Mouse (Mus musculus): Measurements from ENCODE around the gene Cdk7.

Cdk7 gene

GRCm38 (mm10) chr13:100728086-100728485, 2.7 kb downstream of the Cdk7 start:
- DNase-seq (ENCODE audit: extremely low read depth, low read depth), result no peak

GRCm38 (mm10) chr13:100725194-100725593, 5.5 kb downstream of the Cdk7 start:
- DNase-seq (ENCODE audit: extremely low read depth, low read depth), result peak; percentile 74

- no peak for DNase-seq (ENCODE audit: extremely low read depth, low read depth)
Measured at GRCm38 (mm10) chr13:100724051-100724754, 6.5 kb downstream of the Cdk7 start.

GRCm38 (mm10) chr13:100721656-100722055, 9.1 kb downstream of the Cdk7 start:
- DNase-seq (ENCODE audit: extremely low read depth, low read depth), result no peak

- no peak for DNase-seq (ENCODE audit: extremely low read depth, low read depth)
Measured at GRCm38 (mm10) chr13:100715467-100715866, 15.3 kb downstream of the Cdk7 start.

GRCm38 (mm10) chr13:100706206-100706605, 24.5 kb downstream of the Cdk7 start:
- no peak for DNase-seq (ENCODE audit: extremely low read depth, low read depth)

- no peak for DNase-seq (ENCODE audit: extremely low read depth, low read depth)
Measured at GRCm38 (mm10) chr13:100703468-100703867, 27.3 kb downstream of the Cdk7 start.

- no peak for DNase-seq (ENCODE audit: extremely low read depth, low read depth)
Measured at GRCm38 (mm10) chr13:100698866-100699265, 31.9 kb downstream of the Cdk7 start.

GRCm38 (mm10) chr13:100697541-100697940, 33.2 kb downstream of the Cdk7 start:
- DNase-seq (ENCODE audit: extremely low read depth, low read depth), result no peak

- DNase-seq (ENCODE audit: extremely low read depth, low read depth), result no peak
Measured at GRCm38 (mm10) chr13:100687513-100687912, 43.2 kb downstream of the Cdk7 start.

- DNase-seq (ENCODE audit: extremely low read depth, low read depth), result peak; percentile 59
Measured at GRCm38 (mm10) chr13:100684355-100684754, 46.4 kb downstream of the Cdk7 start.

GRCm38 (mm10) chr13:100682837-100683236, 47.9 kb downstream of the Cdk7 start:
- peak; percentile 25 for DNase-seq (ENCODE audit: extremely low read depth, low read depth)

GRCm38 (mm10) chr13:100681615-100682014, 49.1 kb downstream of the Cdk7 start:
- DNase-seq (ENCODE audit: extremely low read depth, low read depth), result no peak

- no peak for DNase-seq (ENCODE audit: extremely low read depth, low read depth)
Measured at GRCm38 (mm10) chr13:100675936-100676635, 54.7 kb downstream of the Cdk7 start.

- no peak for DNase-seq (ENCODE audit: extremely low read depth, low read depth)
Measured at GRCm38 (mm10) chr13:100670181-100670741, 60.5 kb downstream of the Cdk7 start.

GRCm38 (mm10) chr13:100669291-100670022, 61.3 kb downstream of the Cdk7 start, which contains the start of gene Ccdc125:
Gene Ccdc125 (plus strand): TSS chr13:100669717.
- no peak for DNase-seq (ENCODE audit: extremely low read depth, low read depth)

GRCm38 (mm10) chr13:100659864-100660456, 70.8 kb downstream of the Cdk7 start:
- DNase-seq (ENCODE audit: extremely low read depth, low read depth), result peak; percentile 43

- no peak for DNase-seq (ENCODE audit: extremely low read depth, low read depth)
Measured at GRCm38 (mm10) chr13:100658091-100658490, 72.6 kb downstream of the Cdk7 start.

Data from MEL-GATA-1-ER (cell line).